Mouse (Mus musculus): ENCODE data around the gene Onecut1. TPM values are rescaled to one million over a fixed set of nuclear protein-coding genes. Genes with fewer than 3 reads are reported as not detected.

Onecut1 gene
- polyA plus RNA-seq, 1 experiment from 2014 or later: 2.0 TPM

DNA sequence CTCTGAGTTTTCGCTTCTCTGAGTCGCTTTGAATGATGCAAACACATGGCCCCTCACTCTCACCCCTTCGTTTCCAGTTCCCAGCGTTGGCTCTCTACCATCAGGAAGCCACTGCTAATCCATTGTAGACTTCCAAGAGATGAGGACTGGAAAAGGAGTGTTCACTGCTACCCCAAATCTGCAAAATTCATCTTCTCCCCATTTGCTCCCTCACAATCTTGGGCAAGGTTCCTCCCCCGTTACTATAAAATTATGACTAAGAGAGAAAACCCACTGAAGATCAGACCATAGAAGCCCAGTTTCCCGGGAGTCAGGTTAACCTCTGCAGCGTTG is 4.2 kb upstream of the Onecut1 start:
- no peak overlapping the region for H3K27ac ChIP-seq (ENCODE audit: low read length)
- H3K4me1 ChIP-seq (ENCODE audit: control insufficient read depth, insufficient read depth, low read length): peaks cover 3% of the 10 kb centered on the region; the same call in 1 of the 2 replicates
- H3K9me3 ChIP-seq (replicated peaks; ENCODE audit: control insufficient read depth, low read length): no peaks in the 10 kb centered on the region
- H3K4me2 ChIP-seq (ENCODE audit: low read depth, low read length): no peak overlapping the region
- no peak for ATAC-seq (ENCODE audit: insufficient read depth, low FRiP score)
- H3K36me3 ChIP-seq (ENCODE audit: control insufficient read depth, insufficient read depth, low read length): no peaks in the 10 kb centered on the region
- H3K27me3 ChIP-seq (ENCODE audit: control insufficient read depth, insufficient read depth, low read length): peaks cover 88% of the 10 kb centered on the region
- WGBS: 6% methylated on average over 7 of the region's 7 CpGs
- no peak overlapping the region for H3K9ac ChIP-seq (ENCODE audit: low read length)
- no peak overlapping the region for H3K4me3 ChIP-seq (replicated peaks; ENCODE audit: low read length)

DNA sequence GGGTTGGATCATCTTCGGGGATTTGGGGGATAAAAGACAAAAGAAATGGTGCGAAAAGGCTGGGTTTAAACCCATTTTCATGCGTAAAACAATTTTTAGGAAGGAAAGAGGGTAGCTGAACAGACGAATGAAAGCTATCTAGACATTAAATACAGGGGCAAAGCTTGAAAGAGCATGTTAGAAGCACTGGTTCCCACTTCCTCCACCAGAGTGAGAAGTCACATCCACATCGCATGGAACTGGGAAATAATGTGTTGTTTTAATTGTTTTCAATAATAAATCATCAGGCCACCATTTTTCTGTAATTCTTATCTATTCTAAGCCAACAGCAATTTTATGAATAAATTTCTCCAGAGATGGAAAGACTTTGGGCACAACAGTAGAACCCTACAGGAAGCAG is 3.6 kb upstream of the Onecut1 start:
- Histone ChIP-seq H3K27me3 (ENCODE audit: control insufficient read depth, insufficient read depth, low read length) (peaks cover 90% of the 10 kb centered on the region), H3K9ac (ENCODE audit: low read length) (no peak overlapping the region), H3K9me3 (replicated peaks; ENCODE audit: control insufficient read depth, low read length) (no peaks in the 10 kb centered on the region), H3K4me2 (ENCODE audit: low read depth, low read length) (no peak overlapping the region), H3K4me3 (replicated peaks; ENCODE audit: low read length) (no peak overlapping the region), H3K27ac (ENCODE audit: low read length) (no peak overlapping the region), H3K4me1 (ENCODE audit: control insufficient read depth, insufficient read depth, low read length) (peaks cover 8% of the 10 kb centered on the region; the same call in 1 of the 2 replicates), H3K36me3 (ENCODE audit: control insufficient read depth, insufficient read depth, low read length) (no peaks in the 10 kb centered on the region)
- 13% methylated on average over 5 of the region's 5 CpGs for WGBS
- ATAC-seq (ENCODE audit: insufficient read depth, low FRiP score): no peak

- Histone ChIP-seq H3K27ac (ENCODE audit: low read length) (no peak overlapping the region), H3K36me3 (ENCODE audit: control insufficient read depth, insufficient read depth, low read length) (no peaks in the 10 kb centered on the region), H3K27me3 (ENCODE audit: control insufficient read depth, insufficient read depth, low read length) (peaks cover 91% of the 10 kb centered on the region), H3K4me1 (ENCODE audit: control insufficient read depth, insufficient read depth, low read length) (peaks cover 8% of the 10 kb centered on the region; the same call in 1 of the 2 replicates), H3K4me3 (replicated peaks; ENCODE audit: low read length) (peak overlapping the region; percentile 7; the same call in 1 of the 2 replicates), H3K9ac (ENCODE audit: low read length) (no peak overlapping the region), H3K9me3 (replicated peaks; ENCODE audit: control insufficient read depth, low read length) (no peaks in the 10 kb centered on the region), H3K4me2 (ENCODE audit: low read depth, low read length) (peak overlapping the region; percentile 98)
- 17% methylated on average over 18 of the region's 18 CpGs for WGBS
- no peak for ATAC-seq (ENCODE audit: insufficient read depth, low FRiP score)
Measured at GRCm38 (mm10) chr9:74860461-74860860, 1.3 kb upstream of the Onecut1 start.

- no peak overlapping the region for H3K27ac ChIP-seq (ENCODE audit: low read length)
- peak overlapping the region; percentile 70 for H3K9ac ChIP-seq (ENCODE audit: low read length)
- H3K36me3 ChIP-seq (ENCODE audit: control insufficient read depth, insufficient read depth, low read length): no peaks in the 10 kb centered on the region
- peaks cover 98% of the 10 kb centered on the region for H3K27me3 ChIP-seq (ENCODE audit: control insufficient read depth, insufficient read depth, low read length)
- H3K4me1 ChIP-seq (ENCODE audit: control insufficient read depth, insufficient read depth, low read length): peaks cover 8% of the 10 kb centered on the region; the same call in 1 of the 2 replicates
- ATAC-seq (ENCODE audit: insufficient read depth, low FRiP score): no peak
- under 1% methylated on average over 48 of the region's 48 CpGs for WGBS
- H3K9me3 ChIP-seq (replicated peaks; ENCODE audit: control insufficient read depth, low read length): no peaks in the 10 kb centered on the region
- peak overlapping the region; percentile 98 for H3K4me2 ChIP-seq (ENCODE audit: low read depth, low read length)
- H3K4me3 ChIP-seq (replicated peaks; ENCODE audit: low read length): peak overlapping the region; percentile 59
Measured at GRCm38 (mm10) chr9:74862096-74862780, 517 bp downstream of the Onecut1 start.

DNA sequence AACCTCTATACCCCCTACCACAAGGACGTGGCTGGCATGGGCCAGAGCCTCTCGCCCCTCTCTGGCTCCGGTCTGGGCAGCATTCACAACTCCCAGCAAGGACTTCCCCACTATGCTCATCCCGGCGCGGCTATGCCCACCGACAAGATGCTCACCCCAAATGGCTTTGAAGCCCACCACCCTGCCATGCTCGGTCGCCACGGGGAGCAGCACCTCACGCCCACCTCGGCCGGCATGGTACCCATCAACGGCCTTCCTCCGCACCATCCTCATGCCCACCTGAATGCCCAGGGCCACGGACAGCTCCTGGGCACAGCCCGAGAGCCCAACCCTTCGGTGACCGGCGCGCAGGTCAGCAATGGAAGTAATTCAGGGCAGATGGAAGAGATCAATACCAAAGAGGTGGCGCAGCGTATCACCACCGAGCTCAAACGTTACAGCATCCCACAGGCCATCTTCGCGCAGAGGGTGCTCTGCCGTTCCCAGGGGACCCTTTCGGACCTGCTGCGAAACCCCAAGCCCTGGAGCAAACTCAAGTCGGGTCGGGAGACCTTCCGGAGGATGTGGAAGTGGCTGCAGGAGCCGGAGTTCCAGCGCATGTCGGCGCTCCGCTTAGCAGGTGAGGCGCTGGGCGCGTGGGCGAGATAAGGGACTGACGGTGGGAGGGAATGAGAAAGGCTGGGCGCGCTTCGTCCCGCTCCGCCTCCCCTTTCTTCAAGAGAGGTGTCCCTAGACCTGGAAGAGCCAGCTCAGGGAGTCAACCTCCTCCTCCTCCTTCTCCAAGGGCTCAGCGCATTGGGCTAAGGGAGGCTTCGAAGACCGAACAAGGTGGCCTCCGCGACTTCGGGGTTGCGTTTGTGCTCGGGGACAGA is 1.3 kb downstream of the Onecut1 start:
- Histone ChIP-seq H3K27me3 (ENCODE audit: control insufficient read depth, insufficient read depth, low read length) (peaks cover 98% of the 10 kb centered on the region), H3K4me2 (ENCODE audit: low read depth, low read length) (peak overlapping the region; percentile 98), H3K4me3 (replicated peaks; ENCODE audit: low read length) (peak overlapping the region; percentile 59), H3K36me3 (ENCODE audit: control insufficient read depth, insufficient read depth, low read length) (no peaks in the 10 kb centered on the region), H3K9ac (ENCODE audit: low read length) (peak overlapping the region; percentile 70), H3K27ac (ENCODE audit: low read length) (no peak overlapping the region), H3K4me1 (ENCODE audit: control insufficient read depth, insufficient read depth, low read length) (peaks cover 13% of the 10 kb centered on the region; the same call in 1 of the 2 replicates), H3K9me3 (replicated peaks; ENCODE audit: control insufficient read depth, low read length) (no peaks in the 10 kb centered on the region)
- WGBS: 2% methylated on average over 56 of the region's 56 CpGs
- ATAC-seq (ENCODE audit: insufficient read depth, low FRiP score): no peak

DNA sequence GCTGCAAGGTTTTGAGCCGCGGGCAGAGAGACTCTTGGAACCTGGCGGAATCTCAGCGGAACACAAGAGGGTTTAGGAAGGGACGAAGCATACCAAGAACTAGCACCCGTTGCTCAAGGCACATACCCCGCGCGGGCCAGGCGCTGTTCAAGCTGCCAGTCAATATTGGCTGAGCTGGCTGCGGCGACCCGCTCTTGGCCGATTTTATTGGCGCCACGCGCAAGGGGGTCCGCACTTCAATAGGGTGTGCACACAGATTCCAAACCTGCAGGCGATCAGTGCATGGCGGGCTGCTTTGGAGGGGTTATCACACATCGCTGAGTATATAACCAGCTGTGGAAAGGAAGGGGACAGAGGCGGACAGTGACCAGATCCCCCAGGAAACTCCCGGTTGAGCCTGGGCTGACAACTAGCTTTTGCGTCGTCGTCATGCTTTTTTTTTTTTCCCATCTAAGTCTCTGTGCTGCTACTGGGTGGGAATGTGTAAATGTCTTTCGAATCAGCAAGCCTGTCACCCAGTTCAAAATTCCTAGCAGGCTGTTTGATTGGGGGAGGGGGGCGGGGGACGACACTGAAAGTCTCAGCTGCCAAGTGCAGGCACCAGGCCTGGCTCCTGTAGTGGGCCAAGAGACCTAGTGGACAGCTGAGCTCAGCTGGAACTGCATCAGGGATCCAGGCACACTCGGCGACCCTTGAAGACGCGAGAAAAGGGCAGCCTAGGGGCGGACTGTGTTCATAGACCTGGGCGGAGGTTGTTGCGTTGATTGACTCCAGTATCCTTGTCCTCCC is 2.1 kb downstream of the Onecut1 start:
- WGBS: 3% methylated on average over 36 of the region's 36 CpGs
- Histone ChIP-seq H3K4me2 (ENCODE audit: low read depth, low read length) (peak overlapping the region; percentile 98; the same call in 1 of the 2 replicates), H3K9me3 (replicated peaks; ENCODE audit: control insufficient read depth, low read length) (no peaks in the 10 kb centered on the region), H3K4me3 (replicated peaks; ENCODE audit: low read length) (peak overlapping the region; percentile 59), H3K36me3 (ENCODE audit: control insufficient read depth, insufficient read depth, low read length) (no peaks in the 10 kb centered on the region), H3K27ac (ENCODE audit: low read length) (no peak overlapping the region), H3K4me1 (ENCODE audit: control insufficient read depth, insufficient read depth, low read length) (peaks cover 13% of the 10 kb centered on the region; the same call in 1 of the 2 replicates), H3K27me3 (ENCODE audit: control insufficient read depth, insufficient read depth, low read length) (peaks cover 98% of the 10 kb centered on the region), H3K9ac (ENCODE audit: low read length) (no peak overlapping the region; the same call in 1 of the 2 replicates)
- ATAC-seq (ENCODE audit: insufficient read depth, low FRiP score): no peak

DNA sequence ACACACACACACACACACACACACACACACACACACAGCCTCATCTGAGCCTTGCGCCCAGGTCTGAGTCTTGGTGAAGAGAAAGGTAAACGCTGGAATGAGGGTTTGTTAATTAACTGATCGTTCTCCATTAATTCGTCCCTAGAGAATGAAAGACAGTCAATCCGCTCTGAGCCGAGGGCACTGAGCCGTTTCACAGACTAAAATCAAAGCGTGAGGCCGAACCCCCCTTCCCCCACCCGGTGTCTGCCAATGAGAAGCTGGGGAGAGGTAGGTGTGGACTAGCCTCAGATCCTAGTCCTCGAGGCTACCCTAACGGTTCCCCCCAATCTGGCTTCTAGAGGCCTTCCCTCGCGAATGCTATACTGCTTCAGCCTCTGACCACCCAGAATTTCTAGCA is 2.8 kb downstream of the Onecut1 start:
- H3K27ac ChIP-seq (ENCODE audit: low read length): no peak overlapping the region
- H3K27me3 ChIP-seq (ENCODE audit: control insufficient read depth, insufficient read depth, low read length): peaks cover 94% of the 10 kb centered on the region
- no peak overlapping the region for H3K4me2 ChIP-seq (ENCODE audit: low read depth, low read length)
- no peaks in the 10 kb centered on the region for H3K9me3 ChIP-seq (replicated peaks; ENCODE audit: control insufficient read depth, low read length)
- no peaks in the 10 kb centered on the region for H3K36me3 ChIP-seq (ENCODE audit: control insufficient read depth, insufficient read depth, low read length)
- WGBS: 12% methylated on average over 14 of the region's 14 CpGs
- H3K9ac ChIP-seq (ENCODE audit: low read length): no peak overlapping the region
- no peak overlapping the region; the same call in 1 of the 2 replicates for H3K4me3 ChIP-seq (replicated peaks; ENCODE audit: low read length)
- H3K4me1 ChIP-seq (ENCODE audit: control insufficient read depth, insufficient read depth, low read length): peaks cover 13% of the 10 kb centered on the region; the same call in 1 of the 2 replicates
- ATAC-seq (ENCODE audit: insufficient read depth, low FRiP score): no peak

- Histone ChIP-seq H3K4me2 (ENCODE audit: low read depth, low read length) (peak overlapping the region; percentile 10), H3K9ac (ENCODE audit: low read length) (no peak overlapping the region), H3K4me3 (replicated peaks; ENCODE audit: low read length) (no peak overlapping the region; the same call in 1 of the 2 replicates), H3K27me3 (ENCODE audit: control insufficient read depth, insufficient read depth, low read length) (peaks cover 73% of the 10 kb centered on the region), H3K27ac (ENCODE audit: low read length) (no peak overlapping the region; the same call in 1 of the 2 replicates), H3K36me3 (ENCODE audit: control insufficient read depth, insufficient read depth, low read length) (no peaks in the 10 kb centered on the region), H3K9me3 (replicated peaks; ENCODE audit: control insufficient read depth, low read length) (no peaks in the 10 kb centered on the region), H3K4me1 (ENCODE audit: control insufficient read depth, insufficient read depth, low read length) (peaks cover 13% of the 10 kb centered on the region; the same call in 1 of the 2 replicates)
- WGBS: 7% methylated on average over 27 of the region's 27 CpGs
- ATAC-seq (ENCODE audit: insufficient read depth, low FRiP score): peak; percentile 74; the same call in 1 of the 2 replicates
Measured at GRCm38 (mm10) chr9:74866596-74867313, 5.0 kb downstream of the Onecut1 start.

All from stomach, embryonic 16.5 days (tissue).